8 mouse cellular contexts compared by ENCODE assay signal in genomic region chr6:125087937-125088336, GRCm38 (mm10). TPM values are rescaled to one million over a fixed set of nuclear protein-coding genes. Genes with fewer than 3 reads are reported as not detected.
A peak's percentile ranks its signal among the peaks of the same experiment; 100 is the strongest.
DNase-seq lines count a peak whose midpoint lies in the region; ATAC-seq and TF ChIP-seq lines count a peak whose summit lies in the region.

No protein-coding gene starts in this region.

- TF ChIP-seq CTCF in kidney, postnatal 0 days (IDR thresholded peaks at IDR 0.05; ENCODE audit: low read depth) = no peak

- no peaks in the 10 kb centered on the region for H3K36me3 ChIP-seq in kidney, postnatal 0 days (ENCODE audit: insufficient read depth, low read length)
- no peaks in the 10 kb centered on the region for H3K36me3 ChIP-seq in forebrain, embryonic 14.5 days (ENCODE audit: control insufficient read depth, insufficient read depth, low read length)
- H3K36me3 ChIP-seq in limb, embryonic 12.5 days = no peaks in the 10 kb centered on the region
- no peaks in the 10 kb centered on the region for H3K36me3 ChIP-seq in neural tube, embryonic 14.5 days (ENCODE audit: control insufficient read depth, insufficient read depth, low read length)

- H3K4me3 ChIP-seq in kidney, postnatal 0 days (replicated peaks; ENCODE audit: low read depth, low read length) = no peak overlapping the region
- H3K4me3 ChIP-seq in forebrain, embryonic 14.5 days (ENCODE audit: low read depth, low read length) = no peak overlapping the region
- no peak overlapping the region for H3K4me3 ChIP-seq in limb, embryonic 12.5 days (replicated peaks)
- no peak overlapping the region for H3K4me3 ChIP-seq in neural tube, embryonic 14.5 days (ENCODE audit: low read depth, low read length)

- H3K4me1 ChIP-seq in kidney, postnatal 0 days (replicated peaks; ENCODE audit: insufficient read depth, low read length) = peaks cover 17% of the 10 kb centered on the region
- H3K4me1 ChIP-seq in forebrain, embryonic 14.5 days (ENCODE audit: control insufficient read depth, insufficient read depth, low read length) = peaks cover 13% of the 10 kb centered on the region
- peaks cover 25% of the 10 kb centered on the region for H3K4me1 ChIP-seq in limb, embryonic 12.5 days (replicated peaks)
- peaks cover 20% of the 10 kb centered on the region for H3K4me1 ChIP-seq in neural tube, embryonic 14.5 days (ENCODE audit: control insufficient read depth, insufficient read depth, low read length)

- no peaks in the 10 kb centered on the region for H3K27me3 ChIP-seq in kidney, postnatal 0 days (ENCODE audit: insufficient read depth, low read length)
- no peaks in the 10 kb centered on the region for H3K27me3 ChIP-seq in forebrain, embryonic 14.5 days (replicated peaks; ENCODE audit: control insufficient read depth, insufficient read depth, low read length)
- H3K27me3 ChIP-seq in limb, embryonic 12.5 days = no peaks in the 10 kb centered on the region
- H3K27me3 ChIP-seq in neural tube, embryonic 14.5 days (ENCODE audit: control insufficient read depth, insufficient read depth, low read length) = no peaks in the 10 kb centered on the region

- H3K9ac ChIP-seq in kidney, postnatal 0 days (ENCODE audit: low read depth, low read length) = no peak overlapping the region
- H3K9ac ChIP-seq in forebrain, embryonic 14.5 days (ENCODE audit: low read length) = no peak overlapping the region
- no peak overlapping the region for H3K9ac ChIP-seq in limb, embryonic 12.5 days (replicated peaks)
- no peak overlapping the region for H3K9ac ChIP-seq in neural tube, embryonic 14.5 days (replicated peaks; ENCODE audit: low read depth, low read length)

- WGBS in kidney, postnatal 0 days = 74% methylated on average over 3 of the region's 3 CpGs
- WGBS in forebrain, embryonic 14.5 days = 82% methylated on average over 3 of the region's 3 CpGs
- 95% methylated on average over 3 of the region's 3 CpGs for WGBS in limb, embryonic 12.5 days
- 87% methylated on average over 3 of the region's 3 CpGs for whole genome bisulfite sequencing in neural tube, embryonic 14.5 days

- no peak for DNase-seq in kidney, postnatal 0 days (ENCODE audit: low spot score)
- DNase-seq in kidney, postnatal 14 days = no peak
- no peak for DNase-seq in forebrain, embryonic 14.5 days (ENCODE audit: low spot score)
- no peak for DNase-seq in cerebellum, adult 9-11 months
- DNase-seq in spleen, postnatal 36 days (ENCODE audit: low spot score in 2 of 2) = no peak
- no peak for DNase-seq in lung, postnatal 10 days

- H3K4me2 ChIP-seq in kidney, postnatal 0 days (ENCODE audit: low read length) = no peak overlapping the region
- no peak overlapping the region for H3K4me2 ChIP-seq in forebrain, embryonic 14.5 days (ENCODE audit: low read length)
- no peak overlapping the region for H3K4me2 ChIP-seq in limb, embryonic 12.5 days
- no peak overlapping the region for H3K4me2 ChIP-seq in neural tube, embryonic 14.5 days (ENCODE audit: low read depth, low read length)

- peak overlapping the region; percentile 92 for H3K27ac ChIP-seq in kidney, postnatal 0 days
- H3K27ac ChIP-seq in forebrain, embryonic 14.5 days (ENCODE audit: low read depth, low read length) = peak overlapping the region; percentile 95
- H3K27ac ChIP-seq in limb, embryonic 12.5 days = peak overlapping the region; percentile 96
- H3K27ac ChIP-seq in neural tube, embryonic 14.5 days (ENCODE audit: low read depth, low read length) = peak overlapping the region; percentile 92

- ATAC-seq in kidney, postnatal 0 days (replicated peaks; ENCODE audit: low FRiP score, low read depth) = no peak
- ATAC-seq in forebrain, embryonic 14.5 days = no peak
- no peak for ATAC-seq in limb, embryonic 12.5 days (ENCODE audit: insufficient number of reproducible peaks, insufficient read depth, low FRiP score, low TSS enrichment, low read depth)
- ATAC-seq in neural tube, embryonic 14.5 days (ENCODE audit: low read depth) = no peak

- H3K9me3 ChIP-seq in kidney, postnatal 0 days (replicated peaks; ENCODE audit: low read length) = no peaks in the 10 kb centered on the region
- H3K9me3 ChIP-seq in forebrain, embryonic 14.5 days (replicated peaks; ENCODE audit: control insufficient read depth, low read length) = no peaks in the 10 kb centered on the region
- no peaks in the 10 kb centered on the region for H3K9me3 ChIP-seq in limb, embryonic 12.5 days
- no peaks in the 10 kb centered on the region for H3K9me3 ChIP-seq in neural tube, embryonic 14.5 days (ENCODE audit: control insufficient read depth, low read length)

RNA-seq across cellular contexts. Expression of gene Chd4, which starts 7.8 kb away (rescaled TPM):
- 60.7 and 64.2 TPM in 2 replicates for polyA plus RNA-seq in kidney, postnatal 0 days (2015; fragmentation: Nextera tagmentation; extraction: Ambion mirVana)
- polyA plus RNA-seq in forebrain, embryonic 14.5 days (2014; fragmentation: Nextera tagmentation; extraction: Ambion mirVana) = 61.1 and 66.1 TPM in 2 replicates
- polyA plus RNA-seq in limb, embryonic 12.5 days (2016; fragmentation: Nextera tagmentation; extraction: Ambion mirVana) = 106 and 109 TPM in 2 replicates
- polyA plus RNA-seq in neural tube, embryonic 14.5 days (2014; fragmentation: Nextera tagmentation; extraction: Ambion mirVana) = 72.1 and 82.2 TPM in 2 replicates

RNA-seq across cellular contexts. Expression of gene Lpar5, which starts 20.2 kb away (rescaled TPM):
- 0.29 and 0.30 TPM in 2 replicates for polyA plus RNA-seq in kidney, postnatal 0 days (2015; fragmentation: Nextera tagmentation; extraction: Ambion mirVana)
- polyA plus RNA-seq in forebrain, embryonic 14.5 days (2014; fragmentation: Nextera tagmentation; extraction: Ambion mirVana) = 0.21 and 0.81 TPM in 2 replicates
- polyA plus RNA-seq in limb, embryonic 12.5 days (2016; fragmentation: Nextera tagmentation; extraction: Ambion mirVana) = 0.18 and 0.20 TPM in 2 replicates
- polyA plus RNA-seq in neural tube, embryonic 14.5 days (2014; fragmentation: Nextera tagmentation; extraction: Ambion mirVana) = 0.70 and 0.91 TPM in 2 replicates

RNA-seq across cellular contexts. Expression of gene Acrbp, which starts 38.4 kb away (rescaled TPM):
- 4.2 and 4.5 TPM in 2 replicates for polyA plus RNA-seq in kidney, postnatal 0 days (2015; fragmentation: Nextera tagmentation; extraction: Ambion mirVana)
- 10.2 and 14.8 TPM in 2 replicates for polyA plus RNA-seq in forebrain, embryonic 14.5 days (2014; fragmentation: Nextera tagmentation; extraction: Ambion mirVana)
- polyA plus RNA-seq in limb, embryonic 12.5 days (2016; fragmentation: Nextera tagmentation; extraction: Ambion mirVana) = 17.6 and 18.3 TPM in 2 replicates
- polyA plus RNA-seq in neural tube, embryonic 14.5 days (2014; fragmentation: Nextera tagmentation; extraction: Ambion mirVana) = 16.8 and 19.8 TPM in 2 replicates

RNA-seq across cellular contexts. Expression of gene Nop2, which starts 43.8 kb away (rescaled TPM):
- polyA plus RNA-seq in kidney, postnatal 0 days (2015; fragmentation: Nextera tagmentation; extraction: Ambion mirVana) = 41.1 and 43.2 TPM in 2 replicates
- 46.8 and 52.7 TPM in 2 replicates for polyA plus RNA-seq in forebrain, embryonic 14.5 days (2014; fragmentation: Nextera tagmentation; extraction: Ambion mirVana)
- polyA plus RNA-seq in limb, embryonic 12.5 days (2016; fragmentation: Nextera tagmentation; extraction: Ambion mirVana) = 65.8 and 72.6 TPM in 2 replicates
- 45.0 and 49.6 TPM in 2 replicates for polyA plus RNA-seq in neural tube, embryonic 14.5 days (2014; fragmentation: Nextera tagmentation; extraction: Ambion mirVana)

RNA-seq across cellular contexts. Expression of gene Ing4, which starts 48.4 kb away (rescaled TPM):
- polyA plus RNA-seq in kidney, postnatal 0 days (2015; fragmentation: Nextera tagmentation; extraction: Ambion mirVana) = 118 and 119 TPM in 2 replicates
- polyA plus RNA-seq in forebrain, embryonic 14.5 days (2014; fragmentation: Nextera tagmentation; extraction: Ambion mirVana) = 178 and 181 TPM in 2 replicates
- polyA plus RNA-seq in limb, embryonic 12.5 days (2016; fragmentation: Nextera tagmentation; extraction: Ambion mirVana) = 170 and 177 TPM in 2 replicates
- polyA plus RNA-seq in neural tube, embryonic 14.5 days (2014; fragmentation: Nextera tagmentation; extraction: Ambion mirVana) = 105 and 116 TPM in 2 replicates
